Mouse (Mus musculus) G1E (cell line): ENCODE measurements at regions not wholly inside any gene's neighbourhood (a gene's known extent, or its start where the extent isn't known, plus 50 kb on each side); places are given as distances from the start of the nearest gene placed in this dataset.

Experiments
- CTCF ChIP-seq: IDR thresholded peaks from 2 replicates; pipeline ENCODE4 v1.5.1; 2012; ENCODE audit warnings: low read depth, low read length, inconsistent platforms, mixed read lengths
- GATA1 ChIP-seq: IDR thresholded peaks from 2 replicates; pipeline ENCODE4 v1.6.1; 2012; ENCODE audit warnings: borderline replicate concordance, low read length, inconsistent platforms, mixed read lengths
- GATA2 ChIP-seq: IDR thresholded peaks from 2 replicates; pipeline ENCODE4 v1.6.1; 2012; ENCODE audit warnings: low read depth, low read length, inconsistent platforms, borderline replicate concordance
- POLR2AphosphoS5 ChIP-seq: IDR thresholded peaks from 2 replicates; pipeline ENCODE4 v1.6.1; 2012; ENCODE audit warnings: low read depth, low read length, inconsistent platforms; ENCODE audit not compliant: insufficient replicate concordance

DNA sequence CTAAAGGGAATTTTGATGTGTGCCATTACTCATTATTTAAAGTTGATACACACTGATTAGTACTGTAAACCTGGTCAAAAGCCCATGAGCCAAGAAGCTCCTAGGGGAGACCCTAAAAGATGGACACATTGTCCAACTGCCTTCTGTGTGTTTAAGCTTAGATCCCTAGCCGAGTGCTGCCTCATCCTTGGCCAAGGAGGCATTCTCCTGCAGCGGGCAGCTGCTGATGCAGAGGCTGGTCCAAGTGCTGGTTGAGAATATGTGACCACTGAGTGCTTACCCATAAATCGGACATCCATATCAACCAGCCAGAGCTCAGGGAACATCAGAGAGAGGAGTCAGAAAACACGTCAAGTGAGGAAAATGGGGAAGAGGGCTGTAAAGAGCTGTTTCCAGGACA lies 160.8 kb downstream of the Rps24 start:
- TF ChIP-seq GATA1 (no peak), CTCF (no peak), GATA2 (no peak), POLR2AphosphoS5 (no peak)
